Mouse (Mus musculus) midbrain, embryonic 10.5 days (tissue): ENCODE measurements around the gene Akap8l. TPM values are rescaled to one million over a fixed set of nuclear protein-coding genes. Genes with fewer than 3 reads are reported as not detected.

Experiments used
- DNase-seq: peaks from one replicate; pipeline ENCODE4 v3.0.0-alpha.2; 2017; ENCODE audit warnings: low spot score
- H3K27ac ChIP-seq: fragments of 300-500 bp; sonication (generic); replicated peaks from 2 replicates; pipeline ENCODE4 v1.5.1; 2016; ENCODE audit warnings: mild to moderate bottlenecking
- H3K27me3 ChIP-seq: fragments of 300-500 bp; sonication (generic); 2 replicates; pipeline ENCODE4 v1.6.1; 2016; ENCODE audit warnings: low read depth, mild to moderate bottlenecking; ENCODE audit not compliant: poor library complexity, severe bottlenecking
- H3K36me3 ChIP-seq: fragments of 300-500 bp; sonication (generic); 2 replicates; pipeline ENCODE4 v1.6.1; 2016; ENCODE audit warnings: mild to moderate bottlenecking, moderate library complexity
- H3K4me1 ChIP-seq: fragments of 300-500 bp; sonication (generic); 2 replicates; pipeline ENCODE4 v1.6.1; 2016
- H3K4me3 ChIP-seq: fragments of 300-500 bp; sonication (generic); 2 replicates; pipeline ENCODE4 v1.5.1; 2016; ENCODE audit warnings: mild to moderate bottlenecking, moderate library complexity
- H3K9me3 ChIP-seq: fragments of 300-500 bp; sonication (generic); replicated peaks from 2 replicates; pipeline ENCODE4 v1.6.1; 2016; ENCODE audit warnings: mild to moderate bottlenecking
- WGBS: fragments of 180-500 bp; shearing (Covaris S2); methylation state at CpG from one replicate; pipeline ENCODE4 v1.1.7; 2016; 5-methylcytosine and 5-hydroxymethylcytosine counted together
- polyA plus RNA-seq: library from polyadenylated mRNA; unstranded; fragments of >200 nt; fragmentation: Nextera tagmentation; extraction: Ambion mirVana; gene quantifications from 2 replicates; pipeline ENCODE4 v1.2.1, GENCODE M21; 2016

Akap8l gene
- polyA plus RNA-seq: 90.2 and 106 TPM in 2 replicates

- DNase-seq: peak; percentile 92
- under 1% methylated on average over 37 of the region's 37 CpGs for WGBS
- peaks cover 56% of the 10 kb centered on the region for H3K4me1 ChIP-seq
- no peaks in the 10 kb centered on the region for H3K27me3 ChIP-seq
- H3K4me3 ChIP-seq: peak within 1 kb of the TSS; percentile 88
- no peaks in the 10 kb centered on the region for H3K9me3 ChIP-seq
- peak within 1 kb of the TSS; percentile 90 for H3K27ac ChIP-seq
- peaks cover 23% of the 10 kb centered on the region for H3K36me3 ChIP-seq
Observed at GRCm38 (mm10) chr17:32350382-32350983, at the start of gene Akap8l. Gene Akap8l (minus strand): TSS chr17:32350607.

DNA sequence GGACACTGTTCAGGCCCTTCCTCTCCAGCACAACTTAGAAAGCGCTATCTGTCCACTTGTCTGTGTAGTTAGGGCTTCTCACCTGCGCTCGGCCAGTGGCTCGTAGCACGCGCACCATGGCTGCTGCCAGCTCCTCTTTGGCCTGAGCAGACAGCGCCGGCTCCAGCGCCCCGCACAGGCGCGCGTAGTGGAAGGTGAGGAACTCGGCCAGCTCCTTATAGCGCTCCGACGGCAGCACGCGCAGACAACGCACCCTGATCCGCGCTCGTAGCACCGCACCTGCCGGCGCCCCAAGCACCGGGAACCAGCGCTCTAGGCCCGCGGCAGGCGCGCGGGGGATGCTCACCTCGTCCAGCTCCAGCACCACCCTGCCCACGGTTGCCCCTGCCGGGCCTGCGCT lies 45.9 kb upstream of the Akap8l start:
- Histone ChIP-seq H3K9me3 (no peaks in the 10 kb centered on the region), H3K4me3 (peak overlapping the region; percentile 35), H3K27ac (no peak overlapping the region), H3K27me3 (peaks cover 85% of the 10 kb centered on the region), H3K4me1 (peaks cover 17% of the 10 kb centered on the region), H3K36me3 (no peaks in the 10 kb centered on the region)
- WGBS: 4% methylated on average over 37 of the region's 37 CpGs
- DNase-seq: no peak

DNA sequence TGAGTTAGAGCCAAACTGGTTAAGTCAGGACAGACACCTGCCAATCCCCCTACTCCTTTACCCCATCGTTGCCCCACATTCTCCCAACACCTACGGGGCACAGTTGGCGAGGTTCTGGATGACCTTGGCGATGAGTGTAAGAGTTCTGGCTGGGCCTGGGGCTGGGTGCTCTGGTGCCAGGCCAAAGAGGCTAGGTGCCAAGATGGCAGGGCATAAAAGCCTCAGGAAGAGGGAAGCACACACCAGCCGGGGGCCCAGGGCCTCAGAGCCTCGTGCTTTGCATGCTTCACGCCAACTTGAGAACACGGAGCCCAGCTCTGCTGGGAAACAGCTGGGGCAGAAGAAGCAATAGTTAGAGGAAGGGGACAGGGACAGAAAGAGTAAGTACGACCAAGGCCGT lies 43.5 kb upstream of the Akap8l start:
- 89% methylated on average over 10 of the region's 10 CpGs for WGBS
- no peak for DNase-seq
- Histone ChIP-seq H3K9me3 (no peaks in the 10 kb centered on the region), H3K27me3 (peaks cover 91% of the 10 kb centered on the region), H3K27ac (no peak overlapping the region), H3K4me1 (peaks cover 21% of the 10 kb centered on the region), H3K36me3 (no peaks in the 10 kb centered on the region), H3K4me3 (no peak overlapping the region)

DNA sequence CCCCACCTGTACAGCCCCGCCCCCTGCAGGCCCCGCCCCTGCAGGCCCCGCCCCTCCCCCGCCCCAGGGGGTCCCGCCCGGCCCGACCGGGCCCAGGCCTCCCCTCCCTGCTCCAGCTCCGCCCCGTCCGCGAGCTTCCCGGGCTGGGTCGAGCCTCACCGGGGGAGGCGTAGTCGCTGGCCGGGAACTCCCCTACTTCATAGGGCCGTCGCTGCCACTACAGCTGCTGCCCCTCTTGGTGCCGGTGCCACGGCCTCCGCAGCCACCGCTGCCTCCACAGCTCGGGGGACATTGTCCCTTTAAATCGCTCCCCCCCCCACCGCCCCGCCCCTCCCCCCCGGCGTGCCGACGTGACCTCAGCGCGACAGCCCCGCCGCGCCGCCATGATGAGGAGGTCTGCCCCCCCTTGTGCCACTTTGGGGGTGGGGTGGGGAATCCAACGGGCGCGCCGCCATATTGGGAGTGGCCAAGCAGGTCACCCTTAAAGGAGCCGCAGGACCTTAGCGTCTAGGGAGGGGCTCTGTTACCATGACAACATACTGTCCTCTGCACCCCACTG lies 38.8 kb upstream of the Akap8l start, which contains the start of gene Wiz:
Wiz (minus strand) TSS at position 339 of the 559 bp plus-strand sequence.
- Histone ChIP-seq H3K27ac (peak within 1 kb of the TSS; percentile 95), H3K4me3 (peak within 1 kb of the TSS; percentile 94), H3K9me3 (no peaks in the 10 kb centered on the region), H3K36me3 (peaks cover 11% of the 10 kb centered on the region), H3K27me3 (peaks cover 57% of the 10 kb centered on the region), H3K4me1 (peaks cover 31% of the 10 kb centered on the region)
- WGBS: under 1% methylated on average over 39 of the region's 44 CpGs
- DNase-seq: peak; percentile 93

- Histone ChIP-seq H3K4me3 (peak overlapping the region; percentile 94), H3K36me3 (peaks cover 18% of the 10 kb centered on the region), H3K27me3 (peaks cover 51% of the 10 kb centered on the region), H3K27ac (peak overlapping the region; percentile 95), H3K9me3 (no peaks in the 10 kb centered on the region), H3K4me1 (peaks cover 31% of the 10 kb centered on the region)
- WGBS: under 1% methylated on average over 38 of the region's 39 CpGs
- no peak for DNase-seq
Observed at GRCm38 (mm10) chr17:32388370-32389100, 38.1 kb upstream of the Akap8l start.

GRCm38 (mm10) chr17:32387986-32388369 lies 37.6 kb upstream of the Akap8l start:
- H3K27ac ChIP-seq: peak overlapping the region; percentile 95; the same call in 1 of the 2 replicates
- H3K27me3 ChIP-seq: peaks cover 45% of the 10 kb centered on the region
- no peak for DNase-seq
- 48% methylated on average over 7 of the region's 7 CpGs for WGBS
- peaks cover 23% of the 10 kb centered on the region for H3K36me3 ChIP-seq
- H3K4me1 ChIP-seq: peaks cover 31% of the 10 kb centered on the region
- H3K4me3 ChIP-seq: peak overlapping the region; percentile 94
- no peaks in the 10 kb centered on the region for H3K9me3 ChIP-seq

DNA sequence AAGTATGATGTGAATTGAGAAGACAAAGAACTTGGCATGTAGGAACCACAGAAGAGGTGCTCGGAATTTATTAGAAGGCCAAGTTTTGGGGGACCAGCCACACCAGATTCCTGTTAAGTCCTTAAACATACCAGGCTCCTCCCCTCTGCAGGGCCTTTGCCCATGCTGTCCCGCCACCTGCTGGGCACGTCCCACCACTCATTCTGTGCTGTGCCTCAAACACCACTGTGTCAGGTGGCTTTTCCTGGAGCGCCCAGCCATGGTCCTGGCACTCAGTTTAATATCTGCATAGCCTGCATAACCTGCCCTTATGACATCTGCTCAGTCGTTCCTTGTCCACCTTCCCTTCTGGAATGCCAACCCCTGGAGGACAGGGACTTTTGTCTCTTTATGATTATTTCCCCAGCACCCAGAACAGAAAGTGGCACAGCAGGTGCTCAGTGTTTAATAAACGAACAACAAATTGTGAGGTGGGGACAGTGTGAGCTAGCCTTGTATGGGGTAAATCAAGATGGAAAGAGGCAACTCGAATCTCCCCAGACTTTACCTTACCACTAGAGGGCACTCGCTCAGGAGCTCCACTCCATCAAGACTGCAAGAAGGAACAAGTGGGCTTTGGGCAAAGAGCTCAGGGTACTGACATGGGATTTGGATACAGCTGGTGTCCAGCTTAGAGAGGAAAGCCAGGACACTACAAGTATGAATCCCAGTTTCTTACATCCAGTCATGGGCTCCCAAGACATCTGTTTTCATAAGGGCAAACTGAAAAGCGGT lies 36.4 kb upstream of the Akap8l start:
- H3K9me3 ChIP-seq: no peaks in the 10 kb centered on the region
- H3K36me3 ChIP-seq: peaks cover 31% of the 10 kb centered on the region
- 72% methylated on average over 9 of the region's 9 CpGs for WGBS
- peak overlapping the region; percentile 94; the same call in 1 of the 2 replicates for H3K4me3 ChIP-seq
- no peak for DNase-seq
- H3K27ac ChIP-seq: no peak overlapping the region
- peaks cover 34% of the 10 kb centered on the region for H3K27me3 ChIP-seq
- H3K4me1 ChIP-seq: peaks cover 22% of the 10 kb centered on the region

DNA sequence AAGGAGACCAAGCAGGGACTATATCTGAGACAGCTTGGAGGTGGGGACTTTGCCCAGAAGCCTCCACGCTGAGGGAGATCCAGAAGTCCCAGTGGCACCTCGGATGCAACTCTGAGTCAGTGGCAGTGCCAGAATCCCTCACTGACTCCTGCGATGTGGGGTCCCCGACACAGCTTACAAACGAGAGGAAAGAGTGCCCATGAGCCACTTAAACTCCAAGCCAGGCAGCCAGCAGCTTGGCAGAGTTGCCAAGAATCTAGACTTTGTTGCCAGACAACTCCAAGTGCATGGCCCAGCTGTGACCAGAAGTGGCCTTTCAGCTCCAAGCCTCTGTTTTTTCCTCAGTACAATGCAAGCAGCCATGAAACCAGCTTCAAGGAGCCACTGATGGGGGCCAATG lies 33.3 kb upstream of the Akap8l start:
- peaks cover 33% of the 10 kb centered on the region for H3K36me3 ChIP-seq
- peaks cover 15% of the 10 kb centered on the region for H3K4me1 ChIP-seq
- no peak for DNase-seq
- no peak overlapping the region for H3K4me3 ChIP-seq
- peaks cover 14% of the 10 kb centered on the region; the same call in 1 of the 2 replicates for H3K27me3 ChIP-seq
- WGBS: 88% methylated on average over 5 of the region's 5 CpGs
- H3K9me3 ChIP-seq: no peaks in the 10 kb centered on the region
- no peak overlapping the region for H3K27ac ChIP-seq

- peaks cover 4% of the 10 kb centered on the region; the same call in 1 of the 2 replicates for H3K4me1 ChIP-seq
- peaks cover 44% of the 10 kb centered on the region for H3K36me3 ChIP-seq
- H3K4me3 ChIP-seq: no peak overlapping the region
- H3K9me3 ChIP-seq: no peaks in the 10 kb centered on the region
- no peak for DNase-seq
- peaks cover 4% of the 10 kb centered on the region; the same call in 1 of the 2 replicates for H3K27me3 ChIP-seq
- WGBS: 94% methylated on average over 7 of the region's 7 CpGs
- H3K27ac ChIP-seq: no peak overlapping the region
Observed at GRCm38 (mm10) chr17:32382576-32382975, 32.2 kb upstream of the Akap8l start.

- no peak for DNase-seq
- H3K27me3 ChIP-seq: no peaks in the 10 kb centered on the region
- no peak overlapping the region for H3K27ac ChIP-seq
- no peaks in the 10 kb centered on the region for H3K9me3 ChIP-seq
- WGBS: 75% methylated on average over 2 of the region's 2 CpGs
- no peak overlapping the region for H3K4me3 ChIP-seq
- H3K36me3 ChIP-seq: peaks cover 42% of the 10 kb centered on the region
- H3K4me1 ChIP-seq: peaks cover 12% of the 10 kb centered on the region; the same call in 1 of the 2 replicates
Observed at GRCm38 (mm10) chr17:32378786-32379185, 28.4 kb upstream of the Akap8l start.

GRCm38 (mm10) chr17:32377137-32377536 lies 26.7 kb upstream of the Akap8l start:
- Histone ChIP-seq H3K4me3 (no peak overlapping the region), H3K27ac (no peak overlapping the region), H3K4me1 (peaks cover 12% of the 10 kb centered on the region; the same call in 1 of the 2 replicates), H3K36me3 (peaks cover 26% of the 10 kb centered on the region), H3K9me3 (no peaks in the 10 kb centered on the region), H3K27me3 (no peaks in the 10 kb centered on the region)
- WGBS: 81% methylated on average over 9 of the region's 9 CpGs
- DNase-seq: no peak

- no peaks in the 10 kb centered on the region for H3K9me3 ChIP-seq
- no peak overlapping the region for H3K4me3 ChIP-seq
- H3K27ac ChIP-seq: no peak overlapping the region
- no peaks in the 10 kb centered on the region for H3K27me3 ChIP-seq
- DNase-seq: no peak
- peaks cover 26% of the 10 kb centered on the region for H3K36me3 ChIP-seq
- peaks cover 12% of the 10 kb centered on the region; the same call in 1 of the 2 replicates for H3K4me1 ChIP-seq
- WGBS: 85% methylated on average over 15 of the region's 15 CpGs
Observed at GRCm38 (mm10) chr17:32376475-32376874, 26.1 kb upstream of the Akap8l start.
